Mouse (Mus musculus) embryo, embryonic 11.5 days (tissue): ENCODE data around the gene Exoc8.
A peak's percentile ranks its signal among the peaks of the same experiment; 100 is the strongest.

ENCODE experiments used
- DNase-seq: peaks from one replicate; pipeline ENCODE4 v3.0.0-alpha.2; 2012; ENCODE audit warnings: low read depth, low spot score

The Exoc8 gene

DNA sequence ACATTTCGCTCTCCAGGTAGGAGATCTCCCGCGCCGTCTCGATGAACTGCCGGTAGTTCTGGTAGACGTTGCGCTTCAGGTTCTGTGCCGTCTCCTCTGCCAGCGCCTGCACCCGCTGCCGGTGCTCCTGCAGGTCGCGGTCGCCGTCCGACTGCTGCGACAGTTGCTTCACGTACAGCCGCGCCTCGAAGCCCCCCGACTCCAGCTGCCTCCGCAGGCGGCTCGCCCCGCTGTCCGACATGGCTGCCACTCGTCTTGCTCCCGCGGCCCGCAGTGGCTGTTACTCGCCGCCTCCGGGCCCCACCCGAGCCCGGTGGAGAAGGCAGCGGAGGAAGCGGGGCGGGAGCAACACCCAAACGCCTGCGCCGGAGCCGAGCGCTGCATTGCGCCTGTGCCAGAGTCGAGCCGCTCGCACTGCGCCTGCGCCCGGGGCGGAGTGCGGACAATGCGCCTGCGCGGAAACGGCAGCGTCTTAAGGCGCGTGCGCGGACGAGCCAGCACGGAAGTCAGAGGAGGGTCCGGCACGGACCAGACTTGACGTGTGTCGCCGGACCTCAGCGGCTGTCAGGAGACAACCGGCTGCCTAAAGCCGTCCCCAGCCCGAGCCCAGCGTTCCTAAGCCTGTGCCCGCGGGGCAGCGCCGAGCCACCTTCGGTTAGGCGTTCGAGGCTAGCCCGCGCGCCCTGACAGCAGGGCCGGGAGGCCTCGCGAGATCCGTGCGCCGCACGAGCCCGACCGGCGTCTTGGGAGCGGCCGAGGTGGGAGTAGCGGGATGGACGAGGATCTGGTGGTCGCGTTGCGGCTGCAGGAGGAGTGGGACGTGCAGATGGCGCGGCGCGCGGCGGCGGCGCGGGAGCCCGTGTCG is at the start of gene Exoc8, which contains the start of gene Sprtn:
Gene Exoc8 (minus strand): TSS at position 320 of the 865 bp plus-strand sequence.
Gene Sprtn (plus strand): TSS at position 501 of the 865 bp plus-strand sequence.
- DNase-seq: peak; percentile 92

DNA sequence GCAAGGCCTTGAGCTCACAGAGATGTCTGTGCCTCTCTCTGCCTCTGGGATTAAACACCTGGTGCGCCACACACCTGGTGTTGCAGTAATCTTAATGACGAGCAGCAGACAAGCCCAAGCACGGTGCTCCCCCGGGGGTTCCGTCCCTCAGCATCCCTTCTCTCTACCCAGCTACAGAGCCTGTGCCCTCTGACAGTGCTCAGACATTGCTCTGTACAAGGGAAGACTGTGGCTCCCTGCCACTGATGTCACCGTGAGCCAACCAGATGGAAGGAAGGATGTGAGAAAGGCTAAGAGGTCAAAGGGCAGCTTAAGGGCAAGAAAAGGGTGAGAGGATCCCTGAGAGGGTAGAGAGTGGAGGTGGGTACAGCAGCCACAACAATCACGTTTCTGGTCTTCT is 46.9 kb upstream of the Exoc8 start:
- DNase-seq: no peak

DNA sequence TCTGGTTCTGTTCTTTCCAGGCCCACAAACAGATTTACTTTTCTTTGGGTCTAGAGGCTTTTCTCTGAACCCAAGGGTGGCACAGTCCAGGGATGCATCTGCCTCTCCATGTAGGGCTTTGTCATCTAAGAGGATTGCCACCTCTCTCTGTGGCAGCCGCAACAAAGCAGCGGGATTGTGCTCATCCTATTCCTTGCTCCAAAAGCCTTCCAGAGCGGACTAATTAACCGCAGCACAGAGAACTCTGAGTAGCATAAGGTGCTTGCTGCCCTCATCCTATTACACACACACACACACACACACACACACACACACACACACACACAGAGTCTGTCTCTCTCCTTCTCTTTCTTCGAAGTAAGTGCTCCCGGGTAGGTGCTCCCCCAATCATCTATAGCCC is 46.3 kb upstream of the Exoc8 start:
- DNase-seq: no peak

DNA sequence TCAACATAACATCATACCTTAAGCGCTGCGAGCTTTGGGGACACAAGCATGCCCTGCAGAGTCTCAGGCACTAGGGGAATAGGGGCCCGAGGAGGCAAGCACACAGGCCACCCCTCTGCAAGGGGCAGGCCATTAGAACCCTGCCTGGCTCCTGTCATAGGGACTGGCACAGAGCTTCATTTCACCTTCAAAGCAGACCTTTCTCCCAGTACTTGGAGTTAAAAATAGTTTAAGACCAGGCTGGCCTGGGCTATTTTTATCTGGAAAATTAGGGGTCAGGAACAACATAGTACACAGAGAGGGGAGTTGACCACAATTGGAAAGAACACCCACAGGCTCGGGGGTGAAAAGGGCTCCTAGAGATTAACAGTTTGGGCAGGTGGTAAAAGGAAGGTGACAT is 39.8 kb upstream of the Exoc8 start:
- no peak for DNase-seq

DNA sequence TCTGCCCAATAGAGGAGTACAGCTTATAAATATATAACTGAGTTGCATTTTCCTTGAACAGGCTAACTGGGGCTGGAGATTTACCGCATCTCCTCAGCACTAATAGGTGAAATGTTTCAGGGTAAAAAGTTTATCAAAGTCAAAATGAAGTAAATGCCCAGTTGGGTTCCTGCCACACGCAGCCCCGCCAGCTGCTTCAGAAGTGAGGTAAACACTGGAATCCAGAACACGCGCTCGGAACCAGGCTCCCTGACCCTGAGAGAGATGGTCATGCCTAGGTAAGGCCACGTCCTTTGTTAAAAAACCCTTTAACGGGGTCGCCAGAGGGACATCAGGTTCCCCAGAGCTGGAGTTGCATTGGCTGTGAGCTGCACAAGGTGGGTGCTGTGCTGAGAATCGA is 39.2 kb upstream of the Exoc8 start:
- no peak for DNase-seq

DNA sequence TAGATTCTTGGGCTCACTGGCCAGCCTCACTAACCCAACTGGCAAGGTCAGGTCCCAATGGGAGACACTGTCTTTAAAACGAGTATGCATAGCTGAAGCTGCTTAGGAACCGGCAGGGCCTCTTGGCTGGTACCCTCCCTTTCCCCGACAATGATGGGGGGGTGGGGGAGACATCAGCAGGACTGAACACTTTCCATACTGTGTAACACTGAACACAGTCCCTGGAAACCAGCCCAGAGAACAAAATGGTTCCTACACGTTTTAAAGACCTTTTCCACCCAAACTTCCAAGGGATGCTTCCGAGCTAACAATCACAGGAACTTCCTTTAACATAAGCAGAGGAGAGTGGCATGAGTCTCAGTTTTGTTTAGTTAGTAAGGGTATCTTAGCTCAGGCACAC is 37.6 kb upstream of the Exoc8 start:
- no peak for DNase-seq

DNA sequence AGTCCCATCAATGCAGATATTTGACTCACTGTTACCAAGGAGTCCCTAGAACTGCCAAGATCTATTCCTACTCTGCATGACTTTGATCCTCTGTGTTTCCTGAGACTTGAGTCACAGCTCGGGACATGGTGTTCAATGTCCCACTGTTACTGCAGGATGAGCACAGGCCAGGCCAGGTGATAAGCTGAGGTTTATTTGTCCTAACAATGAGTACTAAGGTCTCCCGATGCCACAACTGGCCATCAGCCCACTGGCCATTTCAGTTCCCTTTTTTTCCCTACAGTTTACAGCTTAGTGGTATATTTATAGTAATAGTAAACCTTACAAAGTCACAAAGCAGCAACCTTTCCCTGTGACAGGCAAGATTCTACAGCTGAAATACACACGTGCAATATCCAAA is 34.9 kb upstream of the Exoc8 start:
- DNase-seq: no peak

DNA sequence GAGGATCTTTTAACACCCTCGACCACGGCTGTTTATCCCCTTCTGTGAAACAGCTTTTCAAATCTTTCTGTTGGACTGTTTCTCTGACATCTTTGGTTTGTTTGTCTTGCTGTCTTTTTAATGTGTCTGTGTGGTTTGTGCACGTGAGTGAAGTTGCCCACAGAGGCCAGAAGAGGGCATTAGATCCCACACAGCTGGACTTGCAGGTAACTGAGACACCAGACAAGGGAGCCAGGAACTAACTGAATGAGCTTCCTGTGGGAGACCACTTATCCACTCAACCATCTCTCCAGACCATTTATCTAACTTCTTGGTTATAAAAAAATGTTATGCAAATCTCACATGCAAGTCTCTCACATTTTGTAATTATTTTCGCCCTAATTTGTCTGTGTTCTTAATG is 33.1 kb upstream of the Exoc8 start:
- no peak for DNase-seq

DNA sequence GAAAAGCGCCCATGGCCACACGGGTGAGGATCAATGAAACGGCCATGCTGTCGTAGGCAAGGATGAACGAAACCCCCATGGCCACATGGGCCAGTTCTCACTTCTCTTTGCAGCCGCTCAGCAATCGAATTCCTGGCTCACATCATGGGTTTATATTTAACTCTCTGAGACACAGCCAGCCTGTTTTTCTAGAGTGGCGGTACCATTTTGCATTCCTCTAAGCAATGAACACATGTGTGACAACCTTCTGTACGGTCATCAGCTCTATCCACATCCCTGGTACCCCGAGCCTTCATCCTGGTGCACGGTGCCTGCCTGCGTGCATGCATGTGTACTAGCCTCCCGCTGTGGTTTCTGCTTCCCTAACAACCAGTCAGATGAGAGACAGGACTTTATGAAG is 32.6 kb upstream of the Exoc8 start:
- DNase-seq: no peak

DNA sequence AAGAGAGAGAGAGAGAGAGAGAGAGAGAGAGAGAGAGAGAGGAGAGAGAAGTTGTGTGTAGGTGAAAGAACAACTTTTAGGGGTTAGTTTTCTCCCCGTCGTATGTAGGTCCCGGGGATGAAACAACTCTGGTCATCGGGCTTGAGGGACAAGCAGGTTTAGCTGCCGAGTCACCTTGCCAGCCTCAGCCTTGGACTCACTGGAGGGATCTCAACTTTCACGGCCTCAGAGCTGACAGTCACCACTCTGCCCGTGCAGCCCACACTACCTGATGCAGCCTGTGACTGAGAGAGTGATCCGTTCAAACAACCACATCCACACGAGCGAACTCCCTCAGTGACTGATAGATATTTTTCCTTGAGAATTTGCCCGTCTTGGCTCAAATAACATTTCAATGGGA is 31.5 kb upstream of the Exoc8 start:
- no peak for DNase-seq

DNA sequence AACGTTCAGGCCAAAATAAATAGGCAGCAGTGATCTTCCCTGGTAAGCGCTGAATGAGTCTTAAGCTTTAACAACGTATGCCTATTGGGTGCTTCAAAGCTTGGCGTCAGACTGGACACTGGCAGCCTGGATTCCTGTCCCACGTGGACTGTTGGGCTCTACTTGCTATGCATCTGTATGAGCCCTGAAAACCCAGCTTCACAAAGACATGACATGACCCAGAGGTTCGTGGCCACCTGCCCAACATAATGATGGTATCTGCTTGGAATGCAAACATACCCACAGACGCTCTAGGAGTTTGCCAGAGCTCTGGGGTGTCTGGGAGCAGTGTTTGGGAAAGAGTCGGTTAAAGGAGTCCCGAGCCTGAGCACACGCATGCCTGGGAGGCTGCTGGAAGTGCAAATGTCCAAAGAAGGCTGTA is 28.9 kb upstream of the Exoc8 start:
- DNase-seq: no peak

DNA sequence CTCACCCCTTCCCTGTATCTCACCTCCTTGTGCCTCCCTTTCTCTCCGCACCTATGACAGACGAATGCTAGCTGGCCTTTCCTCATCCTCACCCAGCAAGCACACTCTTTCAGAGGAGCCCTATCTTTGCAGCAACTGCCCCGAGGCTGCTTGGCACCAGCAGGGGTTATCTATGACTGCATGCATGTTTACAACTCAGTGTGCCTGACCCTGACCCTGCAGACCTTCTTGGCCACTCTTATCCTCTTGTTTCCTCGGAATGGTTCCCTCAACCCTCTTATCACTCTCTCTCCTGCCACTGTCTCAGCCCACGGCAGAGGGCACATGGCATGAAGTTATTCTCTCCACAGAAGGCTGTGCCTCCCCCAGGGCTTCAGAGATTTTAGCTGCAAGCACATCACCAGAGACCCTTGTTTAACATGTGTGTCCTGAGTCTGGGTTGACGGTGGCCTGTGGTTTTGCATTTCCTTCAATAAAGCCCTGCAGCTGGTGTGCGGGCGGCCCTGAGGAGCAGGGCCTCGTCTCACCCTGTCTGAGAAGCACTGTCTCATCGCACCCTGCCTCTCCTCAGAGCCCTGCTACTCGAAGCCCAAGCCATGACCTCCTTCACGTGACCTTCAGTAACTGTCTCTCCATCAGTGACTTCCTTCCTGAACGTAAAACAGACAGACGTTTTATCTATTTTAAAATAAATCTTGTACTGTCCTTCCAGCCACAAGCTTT is 28.2 kb upstream of the Exoc8 start:
- DNase-seq: no peak

DNA sequence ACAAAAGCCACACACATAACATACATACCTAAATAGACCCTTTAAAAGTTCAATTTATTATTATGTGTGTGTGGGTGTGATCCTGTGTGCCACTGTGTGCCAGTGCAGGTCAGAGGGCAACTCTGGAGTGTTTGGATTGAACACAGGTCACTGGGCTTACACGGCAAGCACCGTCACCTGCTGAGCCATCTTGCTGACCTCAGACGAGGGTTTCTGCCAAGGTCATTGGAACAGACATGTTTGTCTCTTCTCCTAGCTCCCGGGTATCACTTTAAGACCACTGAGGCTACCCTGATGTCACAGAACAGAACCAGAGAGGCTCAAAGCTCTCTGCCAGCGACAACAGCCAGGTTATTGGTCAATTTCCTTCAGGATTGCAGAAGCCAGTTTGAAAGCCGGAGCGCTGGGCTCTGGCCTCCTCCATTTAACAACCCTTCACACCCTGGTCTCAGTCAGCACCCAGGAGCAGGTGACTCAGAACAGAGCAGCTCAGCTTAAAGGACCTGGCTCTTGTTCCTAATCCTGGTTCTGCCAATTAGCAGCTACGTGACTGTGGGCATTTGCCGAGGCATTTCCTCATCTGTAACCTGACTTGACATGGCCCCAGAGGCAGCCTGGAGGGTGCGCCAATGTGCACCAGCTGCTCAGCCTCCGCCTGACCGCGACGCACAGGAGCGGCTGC is 26.6 kb upstream of the Exoc8 start:
- DNase-seq: no peak

DNA sequence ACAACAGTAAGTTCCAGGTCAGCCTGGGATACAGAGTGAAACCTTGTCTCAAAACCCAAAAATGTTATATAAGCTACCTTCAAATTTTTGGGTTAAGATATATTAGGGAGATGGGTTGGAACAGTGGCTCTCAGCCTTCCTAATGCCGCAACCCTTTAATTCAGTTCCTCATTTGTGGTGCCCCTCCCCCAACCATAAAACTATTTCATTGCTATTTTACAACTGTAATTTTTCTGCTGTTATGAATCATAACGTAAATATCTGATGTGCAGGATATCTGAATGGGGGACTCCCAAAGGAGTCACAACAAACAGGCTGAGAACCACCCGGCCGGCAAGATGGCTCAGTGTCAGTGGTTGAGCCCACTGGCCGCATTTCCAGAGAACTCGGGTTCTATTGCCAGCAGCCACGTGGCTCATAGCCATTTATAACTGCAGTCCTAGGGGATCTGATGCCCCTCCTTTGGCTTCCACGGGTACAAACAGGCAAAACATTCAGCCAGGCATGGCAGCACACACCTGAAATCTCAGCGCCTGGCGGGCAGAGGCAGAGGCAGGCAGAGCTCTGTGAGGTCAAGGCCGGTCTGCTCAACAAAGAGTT is 25.1 kb upstream of the Exoc8 start:
- no peak for DNase-seq

DNA sequence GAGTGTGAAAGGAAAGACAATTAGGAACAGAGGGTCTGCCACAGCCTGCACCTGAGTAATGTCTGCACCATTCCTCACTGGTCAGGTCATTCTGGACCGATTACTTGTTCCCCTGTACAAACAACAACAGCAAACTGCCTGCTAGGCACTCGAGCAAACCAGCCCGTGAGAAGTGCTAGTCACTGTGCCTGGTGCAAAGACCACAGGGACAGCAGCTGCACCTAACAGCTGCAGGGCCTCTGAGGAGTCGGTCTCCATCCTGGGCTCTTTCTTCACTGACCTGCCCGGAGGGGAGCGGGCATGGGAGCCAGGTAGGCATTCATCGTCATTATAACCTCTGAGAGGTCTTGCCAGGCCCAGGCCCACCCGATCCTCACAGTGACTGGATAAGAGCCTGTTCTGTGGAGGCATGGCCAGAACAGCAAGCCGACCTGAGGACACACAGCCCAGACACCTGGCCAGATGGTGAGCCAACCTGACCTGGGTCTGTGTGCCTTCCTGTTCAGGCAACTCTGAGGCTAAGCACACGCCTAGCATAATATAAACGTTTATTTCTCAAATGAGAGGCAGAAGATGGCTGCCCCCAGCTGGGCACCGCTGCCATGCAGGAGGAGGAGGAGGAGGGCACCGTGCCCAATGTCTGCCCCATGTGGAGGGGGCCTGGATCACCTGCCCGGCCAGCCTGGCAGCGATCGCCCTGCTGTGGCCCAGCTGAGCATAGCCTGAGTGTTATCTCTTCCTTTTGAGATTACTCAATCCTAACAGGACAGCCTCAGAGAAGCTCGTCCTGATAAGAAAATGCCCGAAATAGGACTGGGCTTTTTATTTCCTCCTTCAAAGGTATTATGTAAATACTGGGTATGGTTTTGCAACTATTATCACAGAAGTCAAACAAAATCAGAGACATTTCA is 24.1 kb upstream of the Exoc8 start:
- no peak for DNase-seq

DNA sequence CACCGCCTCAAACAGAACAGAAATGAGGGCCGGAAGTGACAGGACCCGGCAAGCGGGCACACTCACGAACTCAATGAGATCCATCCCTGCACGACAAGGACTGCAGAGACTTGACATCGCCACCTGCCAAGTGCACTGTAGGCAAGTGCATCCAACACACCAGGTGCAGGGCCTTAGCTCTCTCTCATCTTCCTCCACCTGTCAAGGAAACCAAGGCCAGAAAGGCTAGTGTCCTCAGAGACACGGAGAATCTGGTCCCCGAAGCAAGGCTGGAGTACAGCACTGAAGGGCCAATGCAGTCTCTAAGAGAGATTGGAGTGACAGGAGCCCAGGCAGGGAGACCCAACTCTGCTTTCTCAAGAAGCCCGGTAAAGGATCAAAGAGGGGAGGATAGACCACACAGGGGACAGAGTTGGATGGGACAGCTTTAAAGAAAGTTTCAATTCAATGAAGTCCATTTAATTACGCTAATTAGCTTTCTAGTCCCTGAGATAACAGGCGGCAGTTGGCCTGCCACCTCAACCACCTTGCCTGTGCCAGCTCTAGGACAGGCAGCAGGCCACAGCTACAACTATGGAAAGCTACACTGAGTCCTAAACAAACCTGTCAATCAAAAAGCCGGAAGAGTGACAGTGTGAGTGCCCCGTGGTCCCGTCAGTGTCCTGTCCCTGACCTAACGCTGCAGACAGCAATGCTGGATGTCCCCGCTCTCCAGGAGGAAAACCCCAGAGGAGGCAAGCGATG is 20.4 kb upstream of the Exoc8 start:
- no peak for DNase-seq

DNA sequence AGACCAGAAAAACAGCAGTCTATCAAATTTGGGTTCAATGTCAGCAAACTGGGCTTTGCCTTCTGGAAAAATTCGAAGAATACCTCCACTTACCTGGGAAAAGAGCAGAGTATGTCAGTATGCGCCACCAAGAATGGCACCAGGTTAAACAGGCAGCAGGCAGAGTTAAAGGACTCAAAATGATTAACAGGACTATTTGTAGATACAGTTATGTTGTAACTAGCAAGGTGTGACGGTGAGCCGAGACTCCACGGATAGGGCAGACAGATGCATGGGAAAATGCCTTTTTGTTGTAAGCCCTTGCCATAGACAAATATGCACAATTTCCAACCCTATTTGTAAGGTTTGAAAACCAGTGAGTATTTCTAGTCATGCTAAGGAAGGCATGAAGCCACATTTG is 16.6 kb upstream of the Exoc8 start:
- DNase-seq: no peak

DNA sequence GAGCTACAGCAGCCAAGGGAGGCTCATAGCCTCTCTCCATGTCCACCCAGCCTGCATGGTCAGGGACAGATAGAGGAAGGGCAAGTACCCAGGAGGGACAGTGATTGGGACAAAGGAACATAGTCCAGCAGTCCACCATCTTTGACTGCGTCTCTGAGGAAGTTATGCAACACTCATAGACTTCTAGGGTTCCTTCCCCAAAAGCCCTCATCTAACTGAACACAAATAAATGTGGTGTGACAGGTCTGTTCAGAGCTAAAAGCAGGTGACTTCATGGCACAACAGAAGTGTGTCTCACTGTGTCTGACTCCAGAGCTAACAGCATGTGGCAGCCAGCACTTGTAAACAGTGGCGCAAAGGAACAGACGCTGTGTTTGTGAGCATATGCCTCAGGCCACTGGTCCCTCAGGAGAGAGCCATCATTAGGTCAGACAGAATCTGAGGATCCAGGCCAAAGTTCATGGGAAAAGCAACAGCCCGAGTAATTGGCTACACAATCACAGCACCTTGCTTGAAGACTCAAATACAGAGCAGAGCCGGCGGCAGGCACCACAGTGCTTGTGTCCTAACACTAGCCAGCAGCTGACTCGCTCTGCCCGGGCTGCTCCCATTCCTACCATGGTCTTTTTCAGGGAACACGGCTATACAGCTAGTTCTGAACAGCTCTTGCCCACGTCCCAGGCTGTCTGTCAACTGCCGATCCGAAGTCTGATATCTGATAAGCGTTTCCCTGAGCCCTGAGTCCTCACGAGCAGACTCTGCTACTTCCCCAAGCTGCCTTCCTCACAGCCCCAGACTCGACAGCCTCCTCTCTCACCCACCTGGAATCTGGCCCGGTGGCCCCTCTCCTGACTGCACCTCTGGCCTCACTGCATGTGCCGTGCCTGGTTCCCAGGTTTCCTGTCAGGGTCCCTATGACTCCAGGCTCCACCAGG is 14.7 kb upstream of the Exoc8 start:
- DNase-seq: no peak

DNA sequence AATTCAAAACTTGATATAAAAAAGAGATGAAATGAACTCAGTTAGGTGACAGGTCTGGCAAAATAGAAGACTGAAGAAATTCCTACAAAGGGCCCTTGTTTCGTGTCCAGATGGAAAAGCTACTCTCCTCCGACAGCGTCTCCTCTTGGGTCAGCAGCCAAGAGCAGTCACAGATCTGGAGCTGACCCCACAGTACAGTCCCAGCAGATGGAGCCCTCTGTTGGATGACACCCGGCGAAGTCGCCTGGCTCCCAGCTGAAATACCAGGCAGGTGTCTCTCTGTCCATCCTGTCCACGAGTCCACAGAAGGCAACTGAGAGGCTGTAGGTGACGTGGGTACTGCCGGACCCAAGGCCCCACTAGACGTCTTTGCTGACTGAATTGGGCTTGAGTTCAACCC is 12.8 kb upstream of the Exoc8 start:
- no peak for DNase-seq
